Mouse (Mus musculus) lung, postnatal 0 days (tissue): ENCODE measurements around the gene Fgf4. TPM values are rescaled to one million over a fixed set of nuclear protein-coding genes. Genes with fewer than 3 reads are reported as not detected.
"Not testable (repeated sequence)": the region's sequence is repeated elsewhere in the genome, so short reads cannot be mapped to it uniquely, and the experiment has no call there.

Source experiments
- ATAC-seq: fragments of 200-750 bp; cut with Nextera tagmentation; 2 replicates; pipeline ENCODE4 v1.8.0; 2017; ENCODE audit warnings: moderate library complexity
- DNase-seq: peaks from one replicate; pipeline ENCODE4 v3.0.0-alpha.2; 2016; ENCODE audit warnings: low spot score
- H3K27ac ChIP-seq: fragments of 300-500 bp; sonication (generic); 2 replicates; pipeline ENCODE4 v1.5.1; 2014; ENCODE audit warnings: antibody characterized with exemption, mild to moderate bottlenecking, low read length, mixed read lengths
- H3K27me3 ChIP-seq: fragments of 300-500 bp; sonication (generic); replicated peaks from 2 replicates; pipeline ENCODE4 v1.6.1; 2014; ENCODE audit warnings: low read length, mixed read lengths; ENCODE audit not compliant: insufficient read depth
- H3K36me3 ChIP-seq: fragments of 300-500 bp; sonication (generic); 2 replicates; pipeline ENCODE4 v1.6.1; 2014; ENCODE audit warnings: low read length, mixed read lengths; ENCODE audit not compliant: insufficient read depth
- H3K4me1 ChIP-seq: fragments of 300-500 bp; sonication (generic); 2 replicates; pipeline ENCODE4 v1.6.1; 2014; ENCODE audit warnings: antibody characterized with exemption, low read depth, low read length, mixed read lengths; ENCODE audit not compliant: insufficient read depth
- H3K4me2 ChIP-seq: fragments of 300-500 bp; sonication (generic); replicated peaks from 2 replicates; pipeline ENCODE4 v1.6.1; 2014; ENCODE audit warnings: low read depth, mild to moderate bottlenecking, low read length, moderate library complexity, mixed read lengths
- H3K4me3 ChIP-seq: fragments of 300-500 bp; sonication (generic); 2 replicates; pipeline ENCODE4 v1.5.1; 2014; ENCODE audit warnings: low read depth, low read length
- H3K9ac ChIP-seq: fragments of 300-500 bp; sonication (generic); replicated peaks from 2 replicates; pipeline ENCODE4 v1.6.1; 2014; ENCODE audit warnings: low read depth, mild to moderate bottlenecking
- H3K9me3 ChIP-seq: fragments of 300-500 bp; sonication (generic); 2 replicates; pipeline ENCODE4 v1.6.1; 2016; ENCODE audit warnings: low read length, mixed read lengths
- CTCF ChIP-seq: IDR thresholded peaks from 2 replicates; pipeline ENCODE4 v1.5.1; 2016; ENCODE audit warnings: antibody characterized with exemption, mild to moderate bottlenecking
- EP300 ChIP-seq: IDR thresholded peaks from 2 replicates; pipeline ENCODE4 v1.6.1; 2016; ENCODE audit warnings: antibody characterized with exemption, mild to moderate bottlenecking, control low read depth
- WGBS: fragments of 180-500 bp; shearing (Covaris S2); extraction: QIAGEN DNeasy Blood & Tissue Kit; methylation state at CpG from one replicate; pipeline ENCODE4 v1.1.7; 2014; 5-methylcytosine and 5-hydroxymethylcytosine counted together
- polyA plus RNA-seq: library from polyadenylated mRNA; unstranded; fragments of >200 nt; fragmentation: Nextera tagmentation; extraction: Ambion mirVana; gene quantifications from 2 replicates; pipeline ENCODE4 v1.2.1, GENCODE M21; 2015

Fgf4 gene
- polyA plus RNA-seq, 1 experiment from 2014 or later, result not detected

- DNase-seq (no peak), ATAC-seq (no peak)
- Histone ChIP-seq H3K4me2 (no peak overlapping the region), H3K4me1 (peaks cover 14% of the 10 kb centered on the region; the same call in 1 of the 2 replicates), H3K9ac (no peak overlapping the region), H3K27ac (no peak overlapping the region), H3K9me3 (no peaks in the 10 kb centered on the region), H3K36me3 (no peaks in the 10 kb centered on the region), H3K4me3 (no peak overlapping the region), H3K27me3 (peaks cover 51% of the 10 kb centered on the region)
- WGBS, result 65% methylated on average over 6 of the region's 6 CpGs
- TF ChIP-seq CTCF (no peak), EP300 (no peak)
These were observed 51.3 kb downstream of the Fgf4 start for GRCm38 (mm10) chr7:144898506-144898905.

GRCm38 (mm10) chr7:144905514-144905913 lies 58.3 kb downstream of the Fgf4 start:
- H3K9ac ChIP-seq, ATAC-seq, H3K4me2 ChIP-seq, H3K27ac ChIP-seq, H3K27me3 ChIP-seq, H3K4me1 ChIP-seq, H3K36me3 ChIP-seq, DNase-seq, H3K9me3 ChIP-seq, H3K4me3 ChIP-seq: not testable (repeated sequence)
- WGBS, result 90% methylated on average over 3 of the region's 3 CpGs
- TF ChIP-seq CTCF, result peak; percentile 36

GRCm38 (mm10) chr7:144906708-144907397 lies 59.7 kb downstream of the Fgf4 start:
- TF ChIP-seq CTCF (peak; percentile 86), EP300 (no peak)
- Histone ChIP-seq H3K27ac (no peak overlapping the region), H3K4me3 (no peak overlapping the region), H3K9ac (no peak overlapping the region), H3K27me3 (no peaks in the 10 kb centered on the region), H3K4me1 (no peaks in the 10 kb centered on the region), H3K9me3 (no peaks in the 10 kb centered on the region), H3K36me3 (no peaks in the 10 kb centered on the region), H3K4me2 (no peak overlapping the region)
- DNase-seq, result peak; percentile 68
- peak; percentile 46 for ATAC-seq
- WGBS, result 11% methylated on average over 28 of the region's 28 CpGs

- no peak for ATAC-seq
These were observed 60.6 kb downstream of the Fgf4 start for GRCm38 (mm10) chr7:144907793-144908192.

GRCm38 (mm10) chr7:144908705-144909104 lies 61.5 kb downstream of the Fgf4 start:
- Histone ChIP-seq H3K27ac (no peak overlapping the region), H3K9ac (no peak overlapping the region), H3K4me1 (no peaks in the 10 kb centered on the region), H3K36me3 (no peaks in the 10 kb centered on the region), H3K27me3 (no peaks in the 10 kb centered on the region), H3K4me2 (no peak overlapping the region), H3K9me3 (no peaks in the 10 kb centered on the region), H3K4me3 (no peak overlapping the region)
- TF ChIP-seq EP300, result no peak
- TF ChIP-seq CTCF, result no peak
- WGBS, result 19% methylated on average over 7 of the region's 7 CpGs
- DNase-seq, result no peak
- peak; percentile 26; the same call in 1 of the 2 replicates for ATAC-seq

More at GRCm38 (mm10) chr7:144907793-144908192, 60.6 kb downstream of the Fgf4 start:
- H3K4me3 ChIP-seq, result no peak overlapping the region
- peak; percentile 50 for TF ChIP-seq CTCF
- TF ChIP-seq EP300, result no peak
- no peak overlapping the region for H3K4me2 ChIP-seq
- no peak overlapping the region for H3K9ac ChIP-seq
- no peak overlapping the region for H3K27ac ChIP-seq
- H3K27me3 ChIP-seq, result no peaks in the 10 kb centered on the region
- no peaks in the 10 kb centered on the region for H3K4me1 ChIP-seq
- WGBS, result 7% methylated on average over 8 of the region's 8 CpGs
- no peaks in the 10 kb centered on the region for H3K36me3 ChIP-seq
- no peaks in the 10 kb centered on the region for H3K9me3 ChIP-seq
- DNase-seq, result peak; percentile 52

GRCm38 (mm10) chr7:144911121-144911520 lies 64.0 kb downstream of the Fgf4 start:
- Histone ChIP-seq H3K9me3 (no peaks in the 10 kb centered on the region), H3K36me3 (no peaks in the 10 kb centered on the region), H3K4me3 (no peak overlapping the region), H3K27me3 (no peaks in the 10 kb centered on the region), H3K4me2 (no peak overlapping the region), H3K9ac (no peak overlapping the region), H3K4me1 (no peaks in the 10 kb centered on the region; the same call in 1 of the 2 replicates), H3K27ac (no peak overlapping the region)
- ATAC-seq (no peak), DNase-seq (no peak)
- TF ChIP-seq EP300, result no peak
- no peak for TF ChIP-seq CTCF
- 87% methylated on average over 1 of the region's 1 CpGs for WGBS
